Mouse (Mus musculus) testis, adult 2 months (tissue): Measurements from ENCODE around the gene Atxn7l2.

Source experiments
- CTCF ChIP-seq: fragments of 200-500 bp; IDR thresholded peaks from 2 replicates; pipeline ENCODE4 v1.5.1; 2012; ENCODE audit warnings: low read depth, mild to moderate bottlenecking, inconsistent platforms, low read length, moderate library complexity; ENCODE audit not compliant: control insufficient read depth, insufficient read depth, insufficient replicate concordance
- POLR2A ChIP-seq: fragments of 200-500 bp; IDR thresholded peaks from 2 replicates; pipeline ENCODE4 v1.6.1; 2012; ENCODE audit warnings: low read depth, mild to moderate bottlenecking, inconsistent platforms, low read length, moderate library complexity; ENCODE audit not compliant: control insufficient read depth

- no peak for TF ChIP-seq POLR2A
- no peak for TF ChIP-seq CTCF
These were observed at the start of gene Atxn7l2 for GRCm38 (mm10) chr3:108210771-108211139.
